In genomic region chr5:52748732-52749131, GRCm38 (mm10) we compare ENCODE assay signal across 16 mouse cellular contexts. TPM values are rescaled to one million over a fixed set of nuclear protein-coding genes. Genes with fewer than 3 reads are reported as not detected.
DNase-seq lines count a peak whose midpoint lies in the region; ATAC-seq and TF ChIP-seq lines count a peak whose summit lies in the region.
"Had no signal": no experiment of that assay in that cellular context is flagged by ENCODE, and none has a peak within 500 bp of the region (broad histone marks: within the 10 kb centered on the region; RNA-seq: fewer than 3 reads in every experiment).

No protein-coding gene starts in this region.

- no peak overlapping the region for H3K9ac ChIP-seq in heart, embryonic 11.5 days (ENCODE audit: low read depth, low read length)
- H3K9ac ChIP-seq: forebrain, embryonic 13.5 days; limb, embryonic 15.5 days; midbrain, embryonic 12.5 days; neural tube, embryonic 15.5 days; stomach, embryonic 15.5 days had no signal

- DNase-seq in heart, adult 11 months = peak; percentile 16
- DNase-seq in kidney, adult 2 months = peak; percentile 78
- peak; percentile 60 to 78 for DNase-seq in kidney, postnatal 36 days
- DNase-seq in lung, postnatal 14 days = peak; percentile 73
- no peak for DNase-seq in embryo, embryonic 11 days
- no peak for DNase-seq in spleen, postnatal 36 days (ENCODE audit: low spot score in 2 of 2)
- DNase-seq: cerebellum, adult 2 months had no signal

- no peak overlapping the region for H3K27ac ChIP-seq in heart, embryonic 11.5 days (ENCODE audit: low read depth, low read length)
- H3K27ac ChIP-seq in kidney, adult 2 months (ENCODE audit: insufficient read depth, low read depth, low read length) = no peak overlapping the region
- H3K27ac ChIP-seq: forebrain, embryonic 13.5 days; layer of hippocampus, adult 2 months; limb, embryonic 15.5 days; macrophage; midbrain, embryonic 12.5 days; neural tube, embryonic 15.5 days; stomach, embryonic 15.5 days had no signal

- H3K4me2 ChIP-seq in heart, embryonic 11.5 days = no peak overlapping the region
- H3K4me2 ChIP-seq: forebrain, embryonic 13.5 days; limb, embryonic 15.5 days; midbrain, embryonic 12.5 days; neural tube, embryonic 15.5 days; stomach, embryonic 15.5 days had no signal

- H3K9me3 ChIP-seq in heart, embryonic 11.5 days (replicated peaks; ENCODE audit: control insufficient read depth, low read length) = no peaks in the 10 kb centered on the region
- H3K9me3 ChIP-seq: forebrain, embryonic 13.5 days; limb, embryonic 15.5 days; midbrain, embryonic 12.5 days; neural tube, embryonic 15.5 days; stomach, embryonic 15.5 days had no signal

- H3K4me1 ChIP-seq in heart, embryonic 11.5 days (ENCODE audit: control insufficient read depth, insufficient read depth, low read length) = no peaks in the 10 kb centered on the region
- peaks cover 6% of the 10 kb centered on the region for H3K4me1 ChIP-seq in kidney, adult 2 months (ENCODE audit: control insufficient read depth, insufficient read depth, low read length)
- H3K4me1 ChIP-seq: forebrain, embryonic 13.5 days; limb, embryonic 15.5 days; midbrain, embryonic 12.5 days; neural tube, embryonic 15.5 days; stomach, embryonic 15.5 days had no signal

- no peak for TF ChIP-seq POLR2A in kidney, adult 2 months (IDR thresholded peaks at IDR 0.05; ENCODE audit: low read depth, low read length)

- no peaks in the 10 kb centered on the region for H3K36me3 ChIP-seq in heart, embryonic 11.5 days (ENCODE audit: control insufficient read depth, insufficient read depth, low read length)
- H3K36me3 ChIP-seq in kidney, adult 2 months (ENCODE audit: control insufficient read depth, insufficient read depth, low read length) = no peaks in the 10 kb centered on the region
- H3K36me3 ChIP-seq: midbrain, embryonic 12.5 days; neural tube, embryonic 15.5 days; stomach, embryonic 15.5 days had no signal

- H3K4me3 ChIP-seq in heart, embryonic 11.5 days (ENCODE audit: low read depth, low read length) = no peak overlapping the region
- H3K4me3 ChIP-seq in kidney, adult 2 months (ENCODE audit: insufficient read depth, low read depth, low read length) = no peak overlapping the region
- H3K4me3 ChIP-seq: forebrain, embryonic 13.5 days; layer of hippocampus, adult 2 months; limb, embryonic 15.5 days; midbrain, embryonic 12.5 days; neural tube, embryonic 15.5 days; stomach, embryonic 15.5 days had no signal

- WGBS in heart, embryonic 11.5 days (ENCODE audit: insufficient replicate concordance) = 80% methylated on average over 5 of the region's 5 CpGs
- 44% methylated on average over 5 of the region's 5 CpGs for WGBS in kidney, adult 2 months

- no peak for TF ChIP-seq CTCF in kidney, adult 2 months (conservative IDR thresholded peaks at IDR 0.05; ENCODE audit: insufficient read depth, insufficient read length, low read depth, low read length)

- H3K27me3 ChIP-seq in heart, embryonic 11.5 days (ENCODE audit: control insufficient read depth, insufficient read depth, low read length) = no peaks in the 10 kb centered on the region
- no peaks in the 10 kb centered on the region; the same call in 1 of the 2 replicates for H3K27me3 ChIP-seq in kidney, adult 2 months (replicated peaks; ENCODE audit: control insufficient read depth, insufficient read depth, low read length)
- H3K27me3 ChIP-seq: forebrain, embryonic 13.5 days; limb, embryonic 15.5 days; midbrain, embryonic 12.5 days; neural tube, embryonic 15.5 days; stomach, embryonic 15.5 days had no signal

- no peak for ATAC-seq in heart, embryonic 11.5 days (replicated peaks; ENCODE audit: insufficient number of reproducible peaks, low FRiP score, low TSS enrichment)
- ATAC-seq: forebrain, embryonic 13.5 days; Patski had no signal

RNA-seq across cellular contexts. Expression of gene Pi4k2b, which starts 7.4 kb away (rescaled TPM):
- polyA plus RNA-seq in heart, embryonic 11.5 days (2014; fragmentation: Nextera tagmentation; extraction: Ambion mirVana) = 9.6 and 11.8 TPM in 2 replicates
- 8.5 and 10.4 TPM in 2 replicates for polyA plus RNA-seq in kidney, adult 2 months (2012; rRNA removed)

RNA-seq across cellular contexts. Expression of gene Zcchc4, which starts 26.5 kb away (rescaled TPM):
- 10.5 and 10.9 TPM in 2 replicates for polyA plus RNA-seq in heart, embryonic 11.5 days (2014; fragmentation: Nextera tagmentation; extraction: Ambion mirVana)
- polyA plus RNA-seq in kidney, adult 2 months (2012; rRNA removed) = 6.3 and 6.5 TPM in 2 replicates

Comparison
In these comparisons a context has a peak if more than half of its experiments do, and no peak if none do; other contexts are left out.
1. DNase-seq: peak in heart, adult 11 months (single experiment), kidney, adult 2 months (single experiment), kidney, postnatal 36 days (2 of 2) and lung, postnatal 14 days (single experiment); none in embryo, embryonic 11 days (single experiment) and spleen, postnatal 36 days (0 of 2).